23 mouse cellular contexts compared by ENCODE assay signal in genomic region chr14:22228253-22228968, GRCm38 (mm10).
DNase-seq lines count a peak whose midpoint lies in the region; ATAC-seq and TF ChIP-seq lines count a peak whose summit lies in the region.
"Had no signal": no experiment of that assay in that cellular context is flagged by ENCODE, and none has a peak within 500 bp of the region (broad histone marks: within the 10 kb centered on the region; RNA-seq: fewer than 3 reads in every experiment).

No protein-coding gene starts in this region.

- no peak overlapping the region for H3K4me2 ChIP-seq in lung, embryonic 14.5 days
- no peak overlapping the region for H3K4me2 ChIP-seq in liver, embryonic 14.5 days (ENCODE audit: low read depth)
- no peak overlapping the region for H3K4me2 ChIP-seq in forebrain, embryonic 16.5 days (ENCODE audit: low read length)
- no peak overlapping the region for H3K4me2 ChIP-seq in stomach, postnatal 0 days (replicated peaks; ENCODE audit: low read depth)
- H3K4me2 ChIP-seq: embryonic facial prominence, embryonic 13.5 days; heart, embryonic 11.5 days; heart, embryonic 15.5 days; hindbrain, embryonic 15.5 days had no signal

- no peaks in the 10 kb centered on the region for H3K9me3 ChIP-seq in lung, embryonic 14.5 days (ENCODE audit: low read depth, low read length)
- no peaks in the 10 kb centered on the region for H3K9me3 ChIP-seq in liver, embryonic 14.5 days (ENCODE audit: control insufficient read depth, low read length)
- no peaks in the 10 kb centered on the region for H3K9me3 ChIP-seq in forebrain, embryonic 16.5 days (ENCODE audit: control insufficient read depth, low read length)
- H3K9me3 ChIP-seq in stomach, postnatal 0 days (ENCODE audit: control insufficient read depth, low read length), result no peaks in the 10 kb centered on the region
- H3K9me3 ChIP-seq: forebrain, embryonic 10.5 days; heart, embryonic 15.5 days; hindbrain, embryonic 15.5 days had no signal

- TF ChIP-seq CTCF in lung, embryonic 14.5 days (IDR thresholded peaks at IDR 0.05; ENCODE audit: low read depth), result no peak
- TF ChIP-seq CTCF in lung, adult 2 months (IDR thresholded peaks at IDR 0.05; ENCODE audit: insufficient read depth, low read length), result no peak
- no peak for TF ChIP-seq CTCF in liver, embryonic 14.5 days (IDR thresholded peaks at IDR 0.05; ENCODE audit: low read depth)
- TF ChIP-seq CTCF in stomach, postnatal 0 days (IDR thresholded peaks at IDR 0.05; ENCODE audit: low read depth), result no peak

- H3K36me3 ChIP-seq in lung, embryonic 14.5 days (ENCODE audit: insufficient read depth), result no peaks in the 10 kb centered on the region
- no peaks in the 10 kb centered on the region for H3K36me3 ChIP-seq in liver, embryonic 14.5 days (replicated peaks; ENCODE audit: control insufficient read depth, insufficient read depth, low read depth)
- no peaks in the 10 kb centered on the region for H3K36me3 ChIP-seq in forebrain, embryonic 16.5 days (ENCODE audit: control insufficient read depth, insufficient read depth)
- H3K36me3 ChIP-seq in stomach, postnatal 0 days (ENCODE audit: control insufficient read depth, insufficient read depth, low read length), result no peaks in the 10 kb centered on the region
- H3K36me3 ChIP-seq: embryonic facial prominence, embryonic 13.5 days; forebrain, embryonic 10.5 days; heart, embryonic 15.5 days; hindbrain, embryonic 15.5 days had no signal

- H3K27ac ChIP-seq in lung, embryonic 14.5 days (ENCODE audit: low read depth), result no peak overlapping the region
- H3K27ac ChIP-seq in liver, embryonic 14.5 days, result peak overlapping the region; percentile 39
- no peak overlapping the region for H3K27ac ChIP-seq in forebrain, embryonic 16.5 days (ENCODE audit: low read length)
- H3K27ac ChIP-seq in stomach, postnatal 0 days (replicated peaks), result no peak overlapping the region
- H3K27ac ChIP-seq: embryonic facial prominence, embryonic 13.5 days; forebrain, embryonic 10.5 days; heart, adult 2 months; heart, embryonic 15.5 days; hindbrain, embryonic 15.5 days had no signal

- DNase-seq in lung, embryonic 14.5 days, result peak; percentile 88
- DNase-seq in lung, adult 18-20 months, result no peak
- peak; percentile 6 for DNase-seq in lung, postnatal 10 days
- no peak for DNase-seq in lung, adult 2 months
- peak in 1 of 3 experiments; percentile 27 for DNase-seq in liver, embryonic 14.5 days (ENCODE audit: low read depth in 3 of 3, low spot score in 3 of 3)
- DNase-seq in lung, postnatal 36 days, result peak; percentile 19
- DNase-seq in stomach, postnatal 0 days (ENCODE audit: low spot score), result no peak
- DNase-seq: adrenal gland, postnatal 14 days; cerebellum, adult 18-20 months; cerebellum, adult 9-11 months; cerebellum, postnatal 36 days; gastrocnemius, postnatal 14 days; heart, adult 2 months had no signal

- peaks cover 8% of the 10 kb centered on the region; the same call in 1 of the 2 replicates for H3K4me1 ChIP-seq in lung, embryonic 14.5 days (ENCODE audit: insufficient read depth)
- H3K4me1 ChIP-seq in lung, adult 2 months (ENCODE audit: control insufficient read depth, insufficient read depth, low read length), result peaks cover 6% of the 10 kb centered on the region
- H3K4me1 ChIP-seq in liver, embryonic 14.5 days (replicated peaks; ENCODE audit: control insufficient read depth in 2 of 2, insufficient read depth in 2 of 2, low read length in 1 of 2), result peaks cover 20 to 40% of the 10 kb centered on the region in 2 experiments
- H3K4me1 ChIP-seq in forebrain, embryonic 16.5 days (replicated peaks; ENCODE audit: control insufficient read depth, insufficient read depth, low read length), result no peaks in the 10 kb centered on the region
- H3K4me1 ChIP-seq in stomach, postnatal 0 days (replicated peaks; ENCODE audit: control insufficient read depth, insufficient read depth), result no peaks in the 10 kb centered on the region
- H3K4me1 ChIP-seq: embryonic facial prominence, embryonic 13.5 days; forebrain, embryonic 10.5 days; heart, embryonic 15.5 days; hindbrain, embryonic 15.5 days had no signal

- no peak overlapping the region for H3K4me3 ChIP-seq in lung, embryonic 14.5 days (ENCODE audit: low read depth, low read length)
- no peak overlapping the region for H3K4me3 ChIP-seq in lung, adult 2 months (replicated peaks; ENCODE audit: extremely low read depth, low read depth, low read length)
- H3K4me3 ChIP-seq in liver, embryonic 14.5 days (ENCODE audit: insufficient read depth in 1 of 2, low read depth in 2 of 2, low read length in 2 of 2), result no peak overlapping the region
- no peak overlapping the region for H3K4me3 ChIP-seq in forebrain, embryonic 16.5 days (replicated peaks; ENCODE audit: low read length)
- H3K4me3 ChIP-seq in stomach, postnatal 0 days (ENCODE audit: low read depth, low read length), result no peak overlapping the region
- H3K4me3 ChIP-seq: embryonic facial prominence, embryonic 13.5 days; erythroblast, embryonic 14.5 days; forebrain, embryonic 10.5 days; heart, adult 2 months; heart, embryonic 15.5 days; hindbrain, embryonic 15.5 days had no signal

- H3K27me3 ChIP-seq in lung, embryonic 14.5 days (ENCODE audit: insufficient read depth, low read length), result no peaks in the 10 kb centered on the region
- H3K27me3 ChIP-seq in liver, embryonic 14.5 days (ENCODE audit: control insufficient read depth, insufficient read depth, low read length), result no peaks in the 10 kb centered on the region
- no peaks in the 10 kb centered on the region for H3K27me3 ChIP-seq in forebrain, embryonic 16.5 days (replicated peaks; ENCODE audit: control insufficient read depth, insufficient read depth, low read length)
- H3K27me3 ChIP-seq in stomach, postnatal 0 days (ENCODE audit: control insufficient read depth, insufficient read depth, low read length), result no peaks in the 10 kb centered on the region
- H3K27me3 ChIP-seq: embryonic facial prominence, embryonic 13.5 days; heart, embryonic 15.5 days; hindbrain, embryonic 15.5 days; Patski had no signal

- no peak overlapping the region for H3K9ac ChIP-seq in lung, embryonic 14.5 days
- H3K9ac ChIP-seq in liver, embryonic 14.5 days (replicated peaks), result no peak overlapping the region
- H3K9ac ChIP-seq in forebrain, embryonic 16.5 days (replicated peaks; ENCODE audit: low read depth, low read length), result no peak overlapping the region
- H3K9ac ChIP-seq in stomach, postnatal 0 days (ENCODE audit: low read length), result no peak overlapping the region
- H3K9ac ChIP-seq: embryonic facial prominence, embryonic 13.5 days; heart, embryonic 15.5 days; hindbrain, embryonic 15.5 days had no signal

- no peak for TF ChIP-seq EP300 in liver, embryonic 14.5 days (IDR thresholded peaks at IDR 0.05; ENCODE audit: low read depth)
- TF ChIP-seq EP300 in stomach, postnatal 0 days (optimal IDR thresholded peaks at IDR 0.05), result no peak

- ATAC-seq in lung, embryonic 14.5 days (ENCODE audit: insufficient read depth), result no peak
- ATAC-seq in liver, embryonic 14.5 days (ENCODE audit: insufficient read depth), result peak; percentile 69
- ATAC-seq in forebrain, embryonic 16.5 days, result no peak
- ATAC-seq in stomach, postnatal 0 days (ENCODE audit: low FRiP score, low TSS enrichment), result no peak
- ATAC-seq: activated CD4-positive, CD25-positive, alpha-beta regulatory T cell, adult 4 months; forebrain, embryonic 14.5 days; Patski had no signal

- 49% methylated on average over 7 of the region's 7 CpGs for WGBS in lung, embryonic 14.5 days
- 69% methylated on average over 7 of the region's 7 CpGs for whole genome bisulfite sequencing in lung, adult 2 months
- 57% methylated on average over 7 of the region's 7 CpGs for WGBS in liver, embryonic 14.5 days (ENCODE audit: insufficient replicate concordance)
- 84% methylated on average over 7 of the region's 7 CpGs for WGBS in forebrain, embryonic 16.5 days
- 55% methylated on average over 7 of the region's 7 CpGs for WGBS in stomach, postnatal 0 days

- no peak for TF ChIP-seq POLR2A in lung, adult 2 months (IDR thresholded peaks at IDR 0.05; ENCODE audit: borderline replicate concordance, extremely low read depth, low read depth, low read length)

Comparison
In these comparisons a context has a peak if more than half of its experiments do, and no peak if none do; other contexts are left out.
1. DNase-seq: peak in lung, embryonic 14.5 days (single experiment), lung, postnatal 10 days (single experiment) and lung, postnatal 36 days (single experiment); none in lung, adult 18-20 months (0 of 2), lung, adult 2 months (single experiment) and stomach, postnatal 0 days (single experiment).